ENCODE assay signal across 8 mouse cellular contexts in the genomic region with DNA sequence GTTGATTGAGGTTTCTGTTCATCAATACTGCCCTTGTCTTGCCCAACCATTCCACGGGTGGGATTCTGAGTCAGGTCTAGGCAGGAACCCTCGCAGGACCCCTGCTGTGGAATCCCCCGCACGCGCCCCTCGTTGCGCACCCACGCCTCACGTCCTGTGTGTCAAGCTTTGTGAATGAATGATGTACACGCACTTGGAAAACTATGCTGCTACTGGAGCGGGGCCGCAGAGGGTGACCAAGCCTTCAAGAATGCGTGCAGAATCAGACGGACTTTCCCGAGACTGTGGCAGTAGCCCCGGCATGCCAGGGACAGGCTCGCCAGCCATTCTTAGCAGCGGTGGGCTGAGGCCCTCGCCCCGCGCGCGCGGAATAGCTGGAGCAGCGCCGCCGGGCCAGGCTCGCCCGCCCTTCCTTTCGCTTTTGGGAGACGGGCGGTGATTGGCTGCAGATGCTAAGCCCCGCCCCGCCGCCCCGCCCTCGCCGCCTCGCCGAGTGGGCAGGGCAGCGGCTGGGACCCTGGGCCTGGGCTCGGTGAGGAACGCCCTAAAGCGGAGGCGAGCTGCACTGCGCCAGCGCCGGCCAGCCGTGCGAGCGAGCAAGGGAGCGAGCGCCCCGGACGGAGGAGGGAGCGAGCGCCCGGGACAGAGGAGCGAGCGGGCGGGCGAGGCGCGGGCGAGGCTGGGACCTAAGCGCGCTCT. TPM values are rescaled to one million over a fixed set of nuclear protein-coding genes. Genes with fewer than 3 reads are reported as not detected.
DNase-seq lines count a peak whose midpoint lies in the region; ATAC-seq and TF ChIP-seq lines count a peak whose summit lies in the region.

No protein-coding gene starts in this region.

- DNase-seq in heart, postnatal 10 days, result peak; percentile 97 to 99
- DNase-seq in large intestine, adult 2 months (ENCODE audit: low read depth, low spot score), result peak; percentile 48
- peak; percentile 95 for DNase-seq in stomach, postnatal 0 days (ENCODE audit: low spot score)

- H3K27ac ChIP-seq in ES-Bruce4 (ENCODE audit: insufficient read depth, low read length), result no peak overlapping the region
- no peak overlapping the region for H3K27ac ChIP-seq in forebrain, embryonic 13.5 days
- peak overlapping the region; percentile 46; the same call in 1 of the 2 replicates for H3K27ac ChIP-seq in liver, embryonic 16.5 days (ENCODE audit: low read length)
- no peak overlapping the region for H3K27ac ChIP-seq in neural tube, embryonic 12.5 days
- H3K27ac ChIP-seq in stomach, postnatal 0 days (replicated peaks), result peak overlapping the region; percentile 92

- peak; percentile 90 for ATAC-seq in cerebellum, adult (ENCODE audit: insufficient number of reproducible peaks, low FRiP score, low TSS enrichment)
- peak; percentile 98 for ATAC-seq in forebrain, embryonic 13.5 days
- ATAC-seq in liver, embryonic 16.5 days (ENCODE audit: low read depth), result peak; percentile 98
- peak; percentile 98 for ATAC-seq in neural tube, embryonic 12.5 days (ENCODE audit: low FRiP score, low read depth)
- ATAC-seq in stomach, postnatal 0 days (ENCODE audit: low FRiP score, low TSS enrichment), result peak; percentile 98

- under 1% methylated on average over 59 of the region's 67 CpGs for WGBS in forebrain, embryonic 13.5 days
- under 1% methylated on average over 67 of the region's 67 CpGs for WGBS in large intestine, adult 2 months
- under 1% methylated on average over 67 of the region's 67 CpGs for WGBS in liver, embryonic 16.5 days (ENCODE audit: insufficient replicate concordance)
- WGBS in neural tube, embryonic 12.5 days, result under 1% methylated on average over 67 of the region's 67 CpGs
- WGBS in stomach, postnatal 0 days, result under 1% methylated on average over 49 of the region's 67 CpGs

- no peaks in the 10 kb centered on the region for H3K4me1 ChIP-seq in ES-Bruce4 (ENCODE audit: control insufficient read depth, insufficient read depth, low read length)
- peaks cover 30% of the 10 kb centered on the region for H3K4me1 ChIP-seq in forebrain, embryonic 13.5 days
- H3K4me1 ChIP-seq in liver, embryonic 16.5 days (ENCODE audit: control insufficient read depth, low read depth, low read length), result peaks cover 9% of the 10 kb centered on the region
- H3K4me1 ChIP-seq in neural tube, embryonic 12.5 days, result peaks cover 11% of the 10 kb centered on the region; the same call in 1 of the 2 replicates
- H3K4me1 ChIP-seq in stomach, postnatal 0 days (replicated peaks; ENCODE audit: control insufficient read depth, insufficient read depth), result no peaks in the 10 kb centered on the region

- TF ChIP-seq CTCF in ES-Bruce4 (IDR thresholded peaks at IDR 0.05; ENCODE audit: low read depth, low read length), result no peak
- TF ChIP-seq CTCF in stomach, postnatal 0 days (IDR thresholded peaks at IDR 0.05; ENCODE audit: low read depth), result peak; percentile 45

- H3K27me3 ChIP-seq in ES-Bruce4 (ENCODE audit: control insufficient read depth, insufficient read depth, low read length, poor library complexity, severe bottlenecking), result peaks cover 7% of the 10 kb centered on the region
- H3K27me3 ChIP-seq in forebrain, embryonic 13.5 days, result peaks cover 94% of the 10 kb centered on the region
- peaks cover 7% of the 10 kb centered on the region for H3K27me3 ChIP-seq in liver, embryonic 16.5 days (ENCODE audit: control insufficient read depth, insufficient read depth, low read depth, low read length)
- peaks cover 51% of the 10 kb centered on the region for H3K27me3 ChIP-seq in neural tube, embryonic 12.5 days (replicated peaks)
- H3K27me3 ChIP-seq in stomach, postnatal 0 days (ENCODE audit: control insufficient read depth, insufficient read depth, low read length), result no peaks in the 10 kb centered on the region

- H3K9me3 ChIP-seq in ES-Bruce4 (replicated peaks; ENCODE audit: control insufficient read depth, insufficient read depth, low read length, poor library complexity, severe bottlenecking), result no peaks in the 10 kb centered on the region
- H3K9me3 ChIP-seq in forebrain, embryonic 13.5 days (replicated peaks), result no peaks in the 10 kb centered on the region
- no peaks in the 10 kb centered on the region for H3K9me3 ChIP-seq in liver, embryonic 16.5 days (replicated peaks; ENCODE audit: control insufficient read depth, low read length)
- H3K9me3 ChIP-seq in neural tube, embryonic 12.5 days, result no peaks in the 10 kb centered on the region
- H3K9me3 ChIP-seq in stomach, postnatal 0 days (ENCODE audit: control insufficient read depth, low read length), result no peaks in the 10 kb centered on the region

- peak; percentile 11 for TF ChIP-seq POLR2A in ES-Bruce4 (IDR thresholded peaks at IDR 0.05; ENCODE audit: insufficient read depth, low read length)

- TF ChIP-seq EP300 in ES-Bruce4 (IDR thresholded peaks at IDR 0.05; ENCODE audit: insufficient read depth, low read depth, low read length), result no peak
- no peak for TF ChIP-seq EP300 in stomach, postnatal 0 days (optimal IDR thresholded peaks at IDR 0.05)

- H3K9ac ChIP-seq in ES-Bruce4 (ENCODE audit: low read depth, poor library complexity, severe bottlenecking), result peak overlapping the region; percentile 55
- peak overlapping the region; percentile 60 for H3K9ac ChIP-seq in forebrain, embryonic 13.5 days
- peak overlapping the region; percentile 69 for H3K9ac ChIP-seq in liver, embryonic 16.5 days (ENCODE audit: low read depth, low read length)
- H3K9ac ChIP-seq in neural tube, embryonic 12.5 days, result peak overlapping the region; percentile 59
- H3K9ac ChIP-seq in stomach, postnatal 0 days (ENCODE audit: low read length), result peak overlapping the region; percentile 78

- intact Hi-C loops in heart, postnatal 10 days (cut with DNase I), result loop anchor here (2.0 kb wide), 3 partner anchors 19 to 105 kb away; no protein-coding TSS in a partner anchor

- H3K4me2 ChIP-seq in forebrain, embryonic 13.5 days, result peak overlapping the region; percentile 89
- peak overlapping the region; percentile 81 for H3K4me2 ChIP-seq in liver, embryonic 16.5 days (ENCODE audit: low read depth, low read length)
- H3K4me2 ChIP-seq in neural tube, embryonic 12.5 days (replicated peaks), result peak overlapping the region; percentile 86
- peak overlapping the region; percentile 75 for H3K4me2 ChIP-seq in stomach, postnatal 0 days (replicated peaks; ENCODE audit: low read depth)

- no peaks in the 10 kb centered on the region for H3K36me3 ChIP-seq in ES-Bruce4 (ENCODE audit: control insufficient read depth, insufficient read depth, low read length, poor library complexity, severe bottlenecking)
- H3K36me3 ChIP-seq in forebrain, embryonic 13.5 days (ENCODE audit: poor library complexity, severe bottlenecking), result no peaks in the 10 kb centered on the region
- H3K36me3 ChIP-seq in liver, embryonic 16.5 days (ENCODE audit: control insufficient read depth, insufficient read depth), result no peaks in the 10 kb centered on the region
- no peaks in the 10 kb centered on the region for H3K36me3 ChIP-seq in neural tube, embryonic 12.5 days
- no peaks in the 10 kb centered on the region for H3K36me3 ChIP-seq in stomach, postnatal 0 days (ENCODE audit: control insufficient read depth, insufficient read depth, low read length)

- H3K4me3 ChIP-seq in ES-Bruce4 (ENCODE audit: low read depth, low read length), result peak overlapping the region; percentile 67
- H3K4me3 ChIP-seq in forebrain, embryonic 13.5 days, result peak overlapping the region; percentile 58
- peak overlapping the region; percentile 75 for H3K4me3 ChIP-seq in liver, embryonic 16.5 days (ENCODE audit: low read depth, low read length)
- peak overlapping the region; percentile 52 for H3K4me3 ChIP-seq in neural tube, embryonic 12.5 days
- H3K4me3 ChIP-seq in stomach, postnatal 0 days (ENCODE audit: low read depth, low read length), result peak overlapping the region; percentile 65

RNA-seq across cellular contexts. Expression of a gene that starts 59.6 kb away (rescaled TPM):
- polyA plus RNA-seq in ES-Bruce4 (2011; ENCODE audit: insufficient read depth, insufficient read length, low read depth, missing spikeins), result 12.9 and 13.2 TPM in 2 replicates
- 16.0 and 16.7 TPM in 2 replicates for polyA plus RNA-seq in forebrain, embryonic 13.5 days (2015; fragmentation: Nextera tagmentation; extraction: Ambion mirVana)
- 100 to 1,000 TPM; 119 to 154 TPM for total RNA-seq in heart, postnatal 10 days (2021)
- 11.7 and 14.1 TPM in 2 replicates for polyA plus RNA-seq in large intestine, adult 2 months (2012; rRNA removed)
- polyA plus RNA-seq in liver, embryonic 16.5 days (2015; fragmentation: Nextera tagmentation; extraction: Ambion mirVana), result 15.9 and 16.5 TPM in 2 replicates
- 32.8 and 36.6 TPM in 2 replicates for polyA plus RNA-seq in neural tube, embryonic 12.5 days (2016; fragmentation: Nextera tagmentation; extraction: Ambion mirVana)
- polyA plus RNA-seq in stomach, postnatal 0 days (2015; fragmentation: Nextera tagmentation; extraction: Ambion mirVana), result 8.8 and 9.9 TPM in 2 replicates

Comparison
In these comparisons a context has a peak if more than half of its experiments do, and no peak if none do; other contexts are left out.
1. H3K27ac ChIP-seq: peak in liver, embryonic 16.5 days (single experiment) and stomach, postnatal 0 days (single experiment); none in ES-Bruce4 (single experiment), forebrain, embryonic 13.5 days (single experiment) and neural tube, embryonic 12.5 days (single experiment).
2. DNase-seq: peak in every context shown above with its lines; median percentile 98 in heart, postnatal 10 days; 95 in stomach, postnatal 0 days; 48 in large intestine, adult 2 months.
3. Peak in every context shown above with its lines, with median percentiles within 50 percentile points of each other: H3K4me3 ChIP-seq, H3K9ac ChIP-seq, ATAC-seq and H3K4me2 ChIP-seq.